Mouse (Mus musculus): ENCODE measurements around the gene Sh3bgrl2. TPM values are rescaled to one million over a fixed set of nuclear protein-coding genes. Genes with fewer than 3 reads are reported as not detected.

Sh3bgrl2 gene
- polyA plus RNA-seq, 1 experiment from 2014 or later = 19.4 TPM

DNA sequence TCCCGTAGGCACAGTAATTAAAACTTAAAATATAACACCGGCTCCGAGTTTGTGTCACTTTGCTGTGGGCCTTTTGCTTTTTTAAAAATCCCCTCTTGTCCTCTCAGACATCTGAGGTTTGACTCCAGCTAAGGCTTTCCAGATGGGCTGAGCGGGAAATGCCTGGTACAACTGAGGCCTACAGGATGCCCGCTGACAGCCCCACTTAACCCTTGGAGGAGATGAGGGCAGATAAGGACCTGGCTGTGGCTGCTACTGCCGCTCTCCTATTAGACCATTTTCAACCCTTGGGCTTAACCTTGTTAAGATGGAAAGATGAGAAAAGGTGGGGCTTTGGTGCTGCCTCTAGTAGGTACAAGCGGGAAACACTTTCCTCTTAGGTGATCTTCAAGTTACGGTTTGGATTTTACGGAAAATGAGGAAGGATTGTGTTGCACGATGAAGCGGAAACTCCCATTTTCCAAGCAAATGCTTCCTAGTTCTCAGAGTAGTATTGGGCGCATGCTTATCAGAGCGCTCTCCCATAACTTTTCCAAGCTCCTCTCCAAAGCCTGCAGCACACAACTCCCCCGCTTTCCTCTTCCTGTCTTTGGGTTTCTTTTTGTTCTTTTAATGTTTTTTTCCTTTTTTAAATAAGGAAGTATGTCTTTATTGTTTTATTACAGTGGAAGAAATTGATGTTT is 8.2 kb upstream of the Sh3bgrl2 start:
- Histone ChIP-seq H3K4me2 (ENCODE audit: low read length) (no peak overlapping the region), H3K36me3 (ENCODE audit: control insufficient read depth, insufficient read depth) (no peaks in the 10 kb centered on the region), H3K4me1 (replicated peaks; ENCODE audit: control insufficient read depth, insufficient read depth, low read length) (peaks cover 10% of the 10 kb centered on the region), H3K9me3 (ENCODE audit: control insufficient read depth, low read length) (no peaks in the 10 kb centered on the region), H3K4me3 (replicated peaks; ENCODE audit: low read length) (no peak overlapping the region), H3K27ac (ENCODE audit: low read length) (no peak overlapping the region), H3K9ac (replicated peaks; ENCODE audit: low read depth, low read length) (no peak overlapping the region), H3K27me3 (replicated peaks; ENCODE audit: control insufficient read depth, insufficient read depth, low read length) (no peaks in the 10 kb centered on the region)
- 95% methylated on average over 14 of the region's 14 CpGs for WGBS
- ATAC-seq = no peak

DNA sequence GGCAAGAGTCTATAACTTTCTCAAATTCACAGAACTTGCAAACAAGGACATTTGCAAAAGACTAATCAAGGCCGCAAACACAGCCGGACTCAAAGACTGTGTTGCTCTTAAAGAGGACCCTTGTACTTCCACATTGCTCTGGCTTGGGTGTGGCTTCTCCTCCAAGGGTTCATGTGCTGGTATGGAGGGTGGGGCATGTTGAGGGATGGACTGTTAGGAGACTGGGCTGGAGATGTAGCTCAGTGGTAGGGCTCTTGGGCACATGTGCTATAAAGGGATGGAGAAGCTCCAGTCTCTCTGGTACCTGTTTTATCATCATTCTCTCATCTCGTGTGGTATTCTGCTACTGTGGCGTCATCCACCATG is 7.7 kb upstream of the Sh3bgrl2 start:
- no peaks in the 10 kb centered on the region for H3K27me3 ChIP-seq (replicated peaks; ENCODE audit: control insufficient read depth, insufficient read depth, low read length)
- no peak overlapping the region for H3K4me2 ChIP-seq (ENCODE audit: low read length)
- H3K4me1 ChIP-seq (replicated peaks; ENCODE audit: control insufficient read depth, insufficient read depth, low read length) = peaks cover 10% of the 10 kb centered on the region
- H3K4me3 ChIP-seq (replicated peaks; ENCODE audit: low read length) = no peak overlapping the region
- H3K9ac ChIP-seq (replicated peaks; ENCODE audit: low read depth, low read length) = no peak overlapping the region
- no peaks in the 10 kb centered on the region for H3K36me3 ChIP-seq (ENCODE audit: control insufficient read depth, insufficient read depth)
- 96% methylated on average over 4 of the region's 4 CpGs for WGBS
- no peaks in the 10 kb centered on the region for H3K9me3 ChIP-seq (ENCODE audit: control insufficient read depth, low read length)
- no peak overlapping the region for H3K27ac ChIP-seq (ENCODE audit: low read length)
- ATAC-seq = no peak

DNA sequence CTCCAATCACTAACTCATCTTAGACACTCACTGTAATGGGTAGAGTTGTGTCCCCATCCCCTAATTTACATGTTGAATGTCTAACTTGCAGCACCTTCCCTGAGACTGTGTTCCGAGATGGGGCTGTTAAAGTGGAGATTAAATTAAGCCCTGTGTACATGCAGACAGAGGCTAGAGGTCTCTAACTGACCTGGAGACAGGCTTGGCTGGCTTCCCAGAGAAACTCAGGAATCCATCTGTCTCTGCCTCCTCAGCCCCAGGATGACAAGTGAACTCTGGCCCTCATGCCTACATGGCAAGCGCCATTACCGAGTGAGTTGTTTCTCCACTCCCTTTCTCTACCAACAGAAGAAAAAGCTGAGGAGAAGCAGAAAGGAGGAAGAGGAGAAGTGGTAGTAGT is 7.2 kb upstream of the Sh3bgrl2 start:
- no peak overlapping the region for H3K27ac ChIP-seq (ENCODE audit: low read length)
- no peak overlapping the region for H3K4me2 ChIP-seq (ENCODE audit: low read length)
- H3K27me3 ChIP-seq (replicated peaks; ENCODE audit: control insufficient read depth, insufficient read depth, low read length) = no peaks in the 10 kb centered on the region
- peaks cover 10% of the 10 kb centered on the region for H3K4me1 ChIP-seq (replicated peaks; ENCODE audit: control insufficient read depth, insufficient read depth, low read length)
- WGBS = 67% methylated on average over 3 of the region's 3 CpGs
- H3K36me3 ChIP-seq (ENCODE audit: control insufficient read depth, insufficient read depth) = no peaks in the 10 kb centered on the region
- H3K4me3 ChIP-seq (replicated peaks; ENCODE audit: low read length) = no peak overlapping the region
- no peak for ATAC-seq
- H3K9ac ChIP-seq (replicated peaks; ENCODE audit: low read depth, low read length) = no peak overlapping the region
- H3K9me3 ChIP-seq (ENCODE audit: control insufficient read depth, low read length) = no peaks in the 10 kb centered on the region

DNA sequence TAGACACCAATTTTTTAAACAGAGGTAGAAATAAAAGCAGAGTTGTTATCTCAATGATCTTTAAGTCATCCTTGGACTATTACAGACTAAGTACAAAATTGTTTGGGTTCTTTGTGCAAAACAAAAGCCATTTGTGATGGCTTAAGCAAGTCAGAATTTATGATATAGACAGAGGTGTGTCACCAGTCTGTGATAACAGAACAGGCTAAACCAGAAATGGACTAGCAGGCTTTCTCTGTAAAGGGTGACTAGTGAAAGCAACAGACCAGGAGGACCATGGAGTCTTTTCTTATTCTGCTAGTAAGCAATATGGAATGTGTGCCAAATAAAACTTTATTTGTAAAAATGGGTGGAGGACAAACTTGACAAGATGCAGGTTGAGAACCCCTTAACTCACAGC is 2.9 kb upstream of the Sh3bgrl2 start:
- Histone ChIP-seq H3K4me1 (replicated peaks; ENCODE audit: control insufficient read depth, insufficient read depth, low read length) (peaks cover 3% of the 10 kb centered on the region; the same call in 1 of the 2 replicates), H3K9ac (replicated peaks; ENCODE audit: low read depth, low read length) (no peak overlapping the region), H3K4me2 (ENCODE audit: low read length) (no peak overlapping the region), H3K4me3 (replicated peaks; ENCODE audit: low read length) (no peak overlapping the region), H3K27me3 (replicated peaks; ENCODE audit: control insufficient read depth, insufficient read depth, low read length) (no peaks in the 10 kb centered on the region), H3K9me3 (ENCODE audit: control insufficient read depth, low read length) (no peaks in the 10 kb centered on the region), H3K36me3 (ENCODE audit: control insufficient read depth, insufficient read depth) (no peaks in the 10 kb centered on the region), H3K27ac (ENCODE audit: low read length) (no peak overlapping the region)
- no peak for ATAC-seq

DNA sequence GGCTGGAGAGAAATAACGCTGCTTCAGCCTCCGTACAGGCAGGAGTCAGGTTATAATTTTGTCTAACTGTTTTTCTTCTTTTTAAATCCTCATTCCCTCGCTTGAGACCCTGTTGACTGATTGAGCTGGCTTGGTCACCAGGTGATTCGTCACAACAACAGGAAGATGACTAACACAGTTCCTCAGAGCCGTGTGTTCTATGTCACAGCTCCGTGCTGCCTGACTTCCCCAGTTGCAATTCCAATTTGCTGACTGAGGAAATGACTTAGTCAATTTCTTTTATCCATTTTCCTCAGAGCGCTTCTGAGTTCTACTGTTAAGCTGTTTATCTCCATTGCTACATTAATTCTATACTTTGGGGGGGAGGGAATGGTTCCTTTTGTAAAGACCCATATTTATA is 1.8 kb upstream of the Sh3bgrl2 start:
- H3K27ac ChIP-seq (ENCODE audit: low read length) = no peak overlapping the region
- H3K4me1 ChIP-seq (replicated peaks; ENCODE audit: control insufficient read depth, insufficient read depth, low read length) = peaks cover 3% of the 10 kb centered on the region; the same call in 1 of the 2 replicates
- H3K27me3 ChIP-seq (replicated peaks; ENCODE audit: control insufficient read depth, insufficient read depth, low read length) = no peaks in the 10 kb centered on the region

DNA sequence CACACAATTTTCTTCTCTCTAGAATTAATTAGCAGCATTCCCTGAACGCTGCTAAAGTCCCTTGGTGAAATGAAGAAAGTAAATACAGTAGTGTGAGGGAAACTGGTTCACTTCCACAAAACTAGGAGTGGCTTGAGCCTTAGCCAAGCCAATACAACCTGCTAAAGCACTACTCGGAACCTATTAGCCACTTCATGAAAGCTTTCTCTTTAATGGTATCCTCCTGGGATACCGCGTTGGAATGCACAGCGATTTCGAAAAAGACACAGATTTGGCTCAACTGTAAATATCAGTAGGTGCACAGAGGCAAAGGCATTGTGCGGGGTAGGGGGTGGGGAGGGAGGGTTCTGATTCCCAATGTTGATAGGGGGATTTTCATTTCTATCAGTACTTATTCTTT is 898 bp upstream of the Sh3bgrl2 start:
- no peaks in the 10 kb centered on the region for H3K27me3 ChIP-seq (replicated peaks; ENCODE audit: control insufficient read depth, insufficient read depth, low read length)
- no peak overlapping the region for H3K4me2 ChIP-seq (ENCODE audit: low read length)
- H3K9ac ChIP-seq (replicated peaks; ENCODE audit: low read depth, low read length) = no peak overlapping the region
- H3K27ac ChIP-seq (ENCODE audit: low read length) = no peak overlapping the region
- 47% methylated on average over 7 of the region's 7 CpGs for WGBS
- peaks cover 3% of the 10 kb centered on the region; the same call in 1 of the 2 replicates for H3K4me1 ChIP-seq (replicated peaks; ENCODE audit: control insufficient read depth, insufficient read depth, low read length)
- H3K36me3 ChIP-seq (ENCODE audit: control insufficient read depth, insufficient read depth) = no peaks in the 10 kb centered on the region
- no peak for ATAC-seq
- H3K4me3 ChIP-seq (replicated peaks; ENCODE audit: low read length) = no peak overlapping the region
- no peaks in the 10 kb centered on the region for H3K9me3 ChIP-seq (ENCODE audit: control insufficient read depth, low read length)

More for the DNA sequence above, 1.8 kb upstream of the Sh3bgrl2 start:
- Histone ChIP-seq H3K4me3 (replicated peaks; ENCODE audit: low read length) (no peak overlapping the region), H3K4me2 (ENCODE audit: low read length) (no peak overlapping the region), H3K9me3 (ENCODE audit: control insufficient read depth, low read length) (no peaks in the 10 kb centered on the region), H3K9ac (replicated peaks; ENCODE audit: low read depth, low read length) (no peak overlapping the region), H3K36me3 (ENCODE audit: control insufficient read depth, insufficient read depth) (no peaks in the 10 kb centered on the region)
- 89% methylated on average over 7 of the region's 7 CpGs for WGBS
- ATAC-seq = no peak

DNA sequence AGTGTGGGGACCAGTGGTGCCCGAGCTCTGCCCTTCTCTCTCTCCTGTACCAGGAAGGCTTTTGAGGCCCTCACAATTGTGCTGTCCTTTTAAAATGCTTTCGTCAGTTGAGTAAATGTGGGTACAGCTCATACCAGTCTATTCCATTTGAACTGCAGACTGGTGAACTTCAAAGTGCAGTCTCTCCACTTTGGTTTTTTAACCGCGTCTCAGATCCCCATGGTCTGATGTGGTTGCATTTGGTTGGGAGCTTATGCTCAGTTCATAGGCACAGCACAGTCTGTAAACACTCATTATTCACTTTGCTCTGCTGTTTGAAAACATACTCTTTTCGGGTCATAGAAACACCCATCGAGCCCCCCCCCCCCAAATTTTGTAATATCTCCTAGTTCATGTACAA is 1.7 kb downstream of the Sh3bgrl2 start:
- H3K27ac ChIP-seq (ENCODE audit: low read length) = no peak overlapping the region
- H3K36me3 ChIP-seq (ENCODE audit: control insufficient read depth, insufficient read depth) = no peaks in the 10 kb centered on the region
- no peak overlapping the region for H3K4me3 ChIP-seq (replicated peaks; ENCODE audit: low read length)
- H3K27me3 ChIP-seq (replicated peaks; ENCODE audit: control insufficient read depth, insufficient read depth, low read length) = no peaks in the 10 kb centered on the region
- no peak overlapping the region for H3K9ac ChIP-seq (replicated peaks; ENCODE audit: low read depth, low read length)
- H3K4me1 ChIP-seq (replicated peaks; ENCODE audit: control insufficient read depth, insufficient read depth, low read length) = peaks cover 3% of the 10 kb centered on the region; the same call in 1 of the 2 replicates
- H3K9me3 ChIP-seq (ENCODE audit: control insufficient read depth, low read length) = no peaks in the 10 kb centered on the region
- ATAC-seq = no peak
- 90% methylated on average over 6 of the region's 6 CpGs for WGBS
- H3K4me2 ChIP-seq (ENCODE audit: low read length) = peak overlapping the region; percentile 7; the same call in 1 of the 2 replicates

DNA sequence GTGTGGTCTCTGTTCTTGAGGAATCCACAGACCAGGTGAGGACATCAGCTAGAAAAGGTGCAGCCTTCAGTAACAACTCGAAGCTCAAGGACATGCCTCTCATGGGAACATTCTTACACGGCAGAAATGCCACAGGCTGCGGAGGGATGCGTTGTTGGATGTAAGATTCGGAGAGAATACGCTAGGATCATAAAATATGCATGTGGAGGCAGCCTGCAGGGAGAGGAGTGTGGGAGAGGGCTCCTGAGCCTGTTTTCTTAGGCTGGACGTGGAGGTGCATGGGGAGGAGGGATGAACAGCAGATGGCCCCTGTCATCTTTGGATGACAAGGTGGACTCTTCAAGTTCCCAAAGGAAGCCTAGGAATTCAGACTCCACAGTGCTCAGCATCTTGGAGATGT is 3.0 kb downstream of the Sh3bgrl2 start:
- 77% methylated on average over 7 of the region's 7 CpGs for WGBS
- ATAC-seq = no peak
- no peak overlapping the region for H3K4me2 ChIP-seq (ENCODE audit: low read length)

DNA sequence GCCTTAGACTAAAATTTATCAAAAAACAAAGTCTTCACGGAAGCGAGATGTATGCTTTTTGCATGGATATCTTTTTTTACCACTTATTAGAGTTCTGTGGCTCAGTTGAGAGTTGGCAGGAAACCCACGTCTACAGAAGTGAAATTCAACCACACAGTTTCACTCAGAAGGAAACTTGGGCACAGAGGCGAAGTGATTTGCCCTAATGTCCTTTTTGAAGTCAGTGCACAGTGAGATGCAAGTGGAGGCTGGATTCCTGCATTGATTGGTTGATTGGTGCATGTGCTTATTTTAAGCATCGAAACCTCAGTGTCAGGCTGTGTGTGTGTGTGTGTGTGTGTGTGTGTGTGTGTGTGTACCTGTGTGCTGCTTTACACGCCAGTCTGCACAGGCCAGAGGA is 3.5 kb downstream of the Sh3bgrl2 start:
- 86% methylated on average over 6 of the region's 6 CpGs for WGBS

More for the DNA sequence above, 3.0 kb downstream of the Sh3bgrl2 start:
- Histone ChIP-seq H3K4me1 (replicated peaks; ENCODE audit: control insufficient read depth, insufficient read depth, low read length) (peaks cover 13% of the 10 kb centered on the region), H3K9ac (replicated peaks; ENCODE audit: low read depth, low read length) (no peak overlapping the region), H3K4me3 (replicated peaks; ENCODE audit: low read length) (no peak overlapping the region), H3K27me3 (replicated peaks; ENCODE audit: control insufficient read depth, insufficient read depth, low read length) (no peaks in the 10 kb centered on the region), H3K9me3 (ENCODE audit: control insufficient read depth, low read length) (no peaks in the 10 kb centered on the region), H3K36me3 (ENCODE audit: control insufficient read depth, insufficient read depth) (no peaks in the 10 kb centered on the region), H3K27ac (ENCODE audit: low read length) (no peak overlapping the region)

DNA sequence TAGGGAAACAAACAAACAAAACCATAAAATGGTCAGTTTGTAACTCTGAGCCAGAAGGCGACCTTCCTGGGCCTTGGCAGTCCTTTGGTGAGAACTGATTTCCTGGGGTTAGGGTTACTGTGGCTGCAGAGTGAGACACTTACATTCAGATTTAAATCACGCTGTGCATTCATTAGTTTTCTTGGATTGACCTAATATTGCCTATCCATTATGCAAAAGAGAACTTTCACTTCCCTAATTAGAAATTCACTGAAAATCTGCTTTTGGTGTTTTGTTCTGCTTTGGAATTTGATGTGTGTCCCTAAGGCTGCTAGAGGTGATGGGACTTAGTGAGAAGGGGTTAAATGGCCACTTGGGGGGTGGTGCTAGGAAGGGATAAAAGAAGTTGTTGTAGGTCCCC is 7.5 kb downstream of the Sh3bgrl2 start:
- WGBS = 46% methylated on average over 2 of the region's 2 CpGs
- Histone ChIP-seq H3K4me3 (replicated peaks; ENCODE audit: low read length) (no peak overlapping the region), H3K36me3 (ENCODE audit: control insufficient read depth, insufficient read depth) (no peaks in the 10 kb centered on the region), H3K4me2 (ENCODE audit: low read length) (no peak overlapping the region), H3K9me3 (ENCODE audit: control insufficient read depth, low read length) (no peaks in the 10 kb centered on the region), H3K27ac (ENCODE audit: low read length) (no peak overlapping the region), H3K9ac (replicated peaks; ENCODE audit: low read depth, low read length) (no peak overlapping the region), H3K4me1 (replicated peaks; ENCODE audit: control insufficient read depth, insufficient read depth, low read length) (peaks cover 24% of the 10 kb centered on the region), H3K27me3 (replicated peaks; ENCODE audit: control insufficient read depth, insufficient read depth, low read length) (no peaks in the 10 kb centered on the region)
- no peak for ATAC-seq

More for the DNA sequence above, 3.5 kb downstream of the Sh3bgrl2 start:
- ATAC-seq = no peak
- no peak overlapping the region for H3K4me2 ChIP-seq (ENCODE audit: low read length)
- H3K36me3 ChIP-seq (ENCODE audit: control insufficient read depth, insufficient read depth) = no peaks in the 10 kb centered on the region
- H3K4me3 ChIP-seq (replicated peaks; ENCODE audit: low read length) = no peak overlapping the region
- no peak overlapping the region for H3K27ac ChIP-seq (ENCODE audit: low read length)
- H3K9me3 ChIP-seq (ENCODE audit: control insufficient read depth, low read length) = no peaks in the 10 kb centered on the region
- H3K27me3 ChIP-seq (replicated peaks; ENCODE audit: control insufficient read depth, insufficient read depth, low read length) = no peaks in the 10 kb centered on the region
- peaks cover 18% of the 10 kb centered on the region for H3K4me1 ChIP-seq (replicated peaks; ENCODE audit: control insufficient read depth, insufficient read depth, low read length)
- H3K9ac ChIP-seq (replicated peaks; ENCODE audit: low read depth, low read length) = no peak overlapping the region

Data from forebrain, embryonic 16.5 days (tissue).